Mouse (Mus musculus) 3134 (cell line): ENCODE results near the gene Mapk13.
A peak's percentile ranks its signal among the peaks of the same experiment; 100 is the strongest.
"Not testable (repeated sequence)": the region's sequence is repeated elsewhere in the genome, so short reads cannot be mapped to it uniquely, and the experiment has no call there.

ENCODE experiments used
- DNase-seq: peaks from one replicate; pipeline ENCODE4 v3.0.0-alpha.2; 2011; ENCODE audit warnings: low spot score; ENCODE audit not compliant: insufficient read length; ENCODE audit errors: extremely low read depth

The Mapk13 gene

GRCm38 (mm10) chr17:28774303-28774702, 5.2 kb downstream of the Mapk13 start:
- not testable (repeated sequence) for DNase-seq

- no peak for DNase-seq
These were observed 6.1 kb downstream of the Mapk13 start for GRCm38 (mm10) chr17:28775161-28775560.

- no peak for DNase-seq
These were observed 7.7 kb downstream of the Mapk13 start for GRCm38 (mm10) chr17:28776817-28777216.

DNA sequence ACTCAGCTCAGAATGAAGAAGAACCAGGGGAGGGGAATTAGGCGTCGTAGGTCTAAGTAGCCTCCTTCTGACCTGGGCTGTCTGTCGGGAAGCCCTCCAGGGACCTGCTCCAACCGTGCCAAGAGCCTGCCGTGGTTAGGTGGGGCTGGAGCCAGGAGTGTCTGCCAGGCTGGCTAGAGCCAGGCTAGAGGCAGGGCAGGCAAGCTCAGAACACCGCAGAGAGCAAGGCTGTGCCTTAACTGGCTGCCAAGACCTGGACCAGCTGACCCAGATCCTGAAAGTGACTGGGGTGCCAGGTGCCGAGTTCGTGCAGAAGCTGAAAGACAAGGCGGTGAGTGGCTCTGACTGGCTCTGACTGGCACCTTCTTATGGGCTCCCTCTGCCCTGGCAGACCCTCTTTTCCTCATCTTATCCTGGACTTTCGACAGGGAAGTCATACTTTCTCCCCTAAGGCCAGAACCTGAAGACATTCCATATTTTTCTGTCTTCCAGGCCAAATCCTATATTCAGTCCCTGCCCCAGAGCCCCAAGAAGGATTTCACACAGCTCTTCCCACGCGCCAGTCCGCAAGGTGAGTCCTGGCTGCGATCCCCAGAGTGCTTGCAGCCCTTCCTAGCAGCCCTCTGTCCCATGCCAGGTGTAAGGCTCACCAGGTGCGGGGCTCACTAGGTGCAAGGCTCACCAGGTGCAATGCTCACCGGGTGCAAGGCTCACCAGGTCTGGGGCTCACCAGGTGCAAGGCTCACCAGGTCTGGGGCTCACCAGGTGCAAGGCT, 8.3 kb downstream of the Mapk13 start:
- DNase-seq = peak; percentile 71

DNA sequence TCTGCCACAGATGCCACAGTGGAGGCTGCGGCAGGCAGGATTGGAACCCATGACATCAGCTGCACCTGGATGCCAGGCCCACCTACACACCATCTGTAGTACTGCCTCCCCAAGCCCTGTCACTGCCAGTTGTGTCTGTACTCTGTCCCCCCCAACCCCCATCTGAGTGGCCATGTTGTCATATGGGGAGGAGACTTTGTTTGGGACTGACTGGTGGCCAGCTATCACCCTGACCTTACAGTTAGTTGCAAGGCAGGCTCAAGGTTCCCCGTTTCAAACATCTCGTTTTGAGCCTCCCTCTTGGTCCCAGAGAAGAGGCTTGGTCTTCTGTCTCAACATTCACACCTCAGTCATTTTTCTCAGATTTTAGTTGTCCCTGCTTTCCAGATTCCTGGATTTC, 10.6 kb downstream of the Mapk13 start:
- no peak for DNase-seq

DNA sequence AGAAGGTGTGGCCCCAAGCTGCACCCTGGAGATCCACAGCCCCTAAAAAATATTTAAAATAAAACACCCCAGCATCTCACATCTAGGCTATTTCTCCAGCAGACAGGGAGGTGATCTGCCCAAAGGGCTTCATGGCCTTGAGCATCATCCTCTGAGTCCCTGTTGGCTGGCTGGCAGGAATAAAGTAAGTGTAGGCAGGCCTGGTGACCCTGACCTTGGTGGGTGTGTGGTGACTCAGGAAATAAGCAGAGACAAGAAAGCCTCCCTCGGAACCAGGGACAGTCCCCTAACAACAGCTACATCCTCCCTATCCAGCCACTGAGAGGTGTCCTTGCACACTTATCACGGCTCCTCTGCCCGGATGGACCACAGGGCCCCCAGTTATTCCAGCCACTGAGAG, 11.7 kb downstream of the Mapk13 start:
- no peak for DNase-seq

DNA sequence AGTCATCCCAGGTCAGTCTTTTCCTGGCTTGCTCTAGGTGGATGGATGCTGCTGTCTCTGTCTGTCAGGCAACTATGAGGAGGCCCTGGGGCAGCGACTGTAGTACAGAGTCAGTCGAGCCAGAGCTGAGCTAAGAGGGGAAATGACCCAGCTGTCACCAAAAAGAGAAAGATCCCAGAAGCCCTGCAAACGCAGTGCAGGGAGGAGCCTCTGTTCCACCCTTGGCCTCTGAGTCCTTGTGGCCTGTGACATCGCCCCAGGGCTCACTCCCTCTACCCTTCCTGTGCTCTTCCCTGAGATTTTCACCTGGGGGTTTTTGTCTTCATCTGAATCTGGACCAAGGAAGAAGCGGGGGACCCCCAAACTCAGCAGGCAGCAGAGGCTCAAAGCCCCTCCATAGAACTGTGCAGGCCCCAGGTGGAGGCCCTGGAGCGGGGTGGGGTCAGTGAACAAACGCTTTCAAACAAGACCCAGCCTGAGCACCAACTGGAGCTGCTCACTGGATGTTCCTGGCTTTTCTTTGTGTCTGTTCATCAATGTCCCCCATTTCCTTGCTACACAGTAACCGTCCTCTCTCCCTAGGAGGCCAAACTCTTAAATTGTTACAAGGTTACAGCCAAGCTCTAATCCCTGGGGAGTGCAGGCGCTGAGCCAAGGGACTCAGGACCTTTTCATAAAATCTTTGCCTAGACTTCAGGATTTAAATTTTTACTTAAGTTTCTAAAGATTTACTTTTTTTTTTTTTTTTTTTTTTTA, 12.4 kb downstream of the Mapk13 start:
- DNase-seq = no peak

DNA sequence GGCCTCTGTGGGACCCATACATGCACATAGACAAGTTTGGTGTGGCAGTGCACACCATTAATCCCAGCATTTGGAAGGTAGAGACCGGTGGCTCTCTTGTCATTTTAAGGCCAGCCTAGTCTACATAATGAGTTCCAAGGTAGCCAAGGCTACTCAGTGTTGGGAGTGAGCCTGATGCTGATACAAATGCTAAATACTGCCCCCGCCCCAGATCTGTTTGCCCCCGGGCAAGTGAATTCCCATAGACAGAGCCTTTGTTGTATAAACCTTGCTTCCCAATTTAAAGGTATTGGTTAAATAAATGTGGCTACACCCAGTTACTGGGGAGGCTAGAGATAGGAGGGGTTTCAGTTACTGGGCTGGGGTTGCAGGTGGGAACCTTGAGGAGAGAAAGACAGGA, 15.9 kb downstream of the Mapk13 start:
- no peak for DNase-seq

- no peak for DNase-seq
These were observed 18.4 kb downstream of the Mapk13 start for GRCm38 (mm10) chr17:28787507-28787906.

DNA sequence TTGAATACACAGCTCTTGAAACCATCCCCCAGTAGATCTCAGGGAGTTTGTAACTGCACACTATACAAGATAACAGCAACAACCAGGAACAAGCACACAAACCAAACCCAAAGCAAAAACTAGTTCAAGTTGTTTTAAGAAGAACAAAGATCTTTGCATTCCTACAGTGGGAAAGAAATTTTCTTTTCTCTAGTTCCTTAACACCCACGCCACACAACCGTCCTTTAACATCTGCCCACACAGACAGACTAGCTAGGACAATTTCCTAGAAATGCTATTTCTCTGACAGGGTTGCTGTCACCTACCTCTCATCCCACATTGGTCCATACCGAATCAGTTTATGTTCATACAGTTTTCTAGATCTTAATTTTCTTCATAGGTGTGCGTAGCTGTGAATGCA, 27.9 kb downstream of the Mapk13 start:
- no peak for DNase-seq

DNA sequence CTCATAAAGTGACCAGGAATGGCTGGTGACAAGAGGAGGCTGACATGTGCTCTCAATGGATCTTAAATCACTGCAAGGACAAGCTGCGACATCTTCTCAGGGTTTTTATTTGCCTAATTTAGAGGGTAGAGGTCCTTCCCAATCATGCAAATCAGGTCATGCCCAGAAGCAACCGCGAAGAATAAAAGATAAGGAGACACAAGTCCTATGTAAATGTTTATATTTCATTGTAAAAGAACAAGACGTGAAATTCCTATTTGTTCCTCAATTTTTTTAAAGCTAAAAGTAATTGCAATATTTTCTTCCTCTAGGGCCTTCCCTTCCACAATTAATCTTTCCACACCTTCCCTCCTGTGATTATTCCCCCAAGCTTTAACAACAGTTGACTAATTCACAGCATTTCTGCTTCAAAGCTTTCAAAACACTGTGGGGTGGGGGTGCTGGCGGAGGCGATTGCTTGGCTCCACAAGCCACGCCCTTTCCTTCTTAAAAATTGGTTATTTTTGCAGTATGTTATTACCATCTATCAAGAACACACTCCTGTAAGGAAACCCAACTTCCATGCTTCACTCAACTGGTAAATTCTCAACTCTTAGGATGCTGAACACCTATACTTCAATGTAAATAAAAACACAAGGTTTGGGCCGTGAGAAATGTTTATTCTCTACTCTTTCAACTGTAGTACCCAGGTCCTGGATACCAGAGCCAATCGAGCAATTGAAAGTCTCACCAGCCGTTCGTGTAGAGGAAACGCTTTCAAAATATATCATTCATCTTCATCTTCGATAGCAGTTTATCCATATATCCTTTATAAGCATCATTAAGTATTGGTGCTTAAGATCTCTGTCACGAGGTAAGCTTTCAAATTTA, 30.4 kb downstream of the Mapk13 start:
- DNase-seq = no peak

DNA sequence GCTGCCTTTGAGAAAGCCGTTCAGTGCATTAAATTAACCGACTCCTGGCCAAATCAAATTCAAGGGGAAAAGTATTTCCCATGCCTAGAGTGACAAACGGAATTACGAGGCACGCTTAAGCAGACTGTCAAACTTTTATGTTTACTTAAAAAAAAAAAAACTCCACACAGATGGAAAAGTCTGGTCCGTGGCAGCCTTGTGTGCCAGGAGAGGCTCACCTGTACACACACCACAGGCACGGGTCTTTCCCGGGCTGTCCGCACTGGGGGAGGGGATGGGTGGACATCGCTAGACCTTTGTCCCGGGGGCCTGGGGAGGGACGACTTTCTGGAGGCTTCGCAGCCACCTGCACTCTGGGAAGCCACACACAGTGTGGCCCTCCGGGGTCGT, 31.2 kb downstream of the Mapk13 start:
- no peak for DNase-seq

DNA sequence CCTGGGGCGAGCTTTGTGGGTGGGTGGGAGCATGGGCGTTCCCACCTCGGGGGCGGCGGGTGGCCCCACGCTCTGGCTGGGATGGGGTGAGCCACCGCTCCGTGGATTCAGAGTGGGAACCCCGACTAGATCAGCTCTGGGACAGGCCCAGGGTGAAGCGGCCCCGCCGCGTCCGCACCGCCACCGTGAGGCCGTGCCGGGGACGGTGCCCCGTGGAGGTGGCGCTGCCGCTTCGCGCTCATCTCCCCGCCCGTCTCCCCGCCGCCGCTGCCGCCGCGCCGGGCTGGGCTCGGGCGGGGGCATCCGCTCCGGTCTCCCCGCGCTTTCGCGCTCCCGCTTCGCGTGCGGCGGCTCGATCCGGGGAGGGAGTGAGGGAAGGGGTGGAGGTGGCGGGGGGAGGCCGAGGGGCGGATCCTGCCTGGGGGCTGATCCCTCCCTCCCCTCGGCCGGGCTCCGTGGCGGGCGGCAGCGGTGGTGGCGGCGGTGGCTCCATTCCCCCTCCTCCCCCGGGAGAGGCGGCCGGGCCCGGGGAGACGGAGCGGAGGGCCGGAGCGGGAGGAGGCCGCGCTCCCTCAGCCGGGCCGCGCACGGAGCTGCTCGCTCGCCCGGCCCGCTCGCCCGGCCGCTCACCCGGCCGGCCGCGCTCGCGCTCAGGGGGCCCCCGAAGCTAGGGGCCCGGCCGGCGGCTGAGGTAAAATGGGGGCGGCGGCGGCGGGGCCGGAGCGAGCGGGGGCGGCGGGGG, 31.7 kb downstream of the Mapk13 start, which contains the start of gene Brpf3:
TSS of gene Brpf3 (plus strand) at position 420 of the 742 bp plus-strand sequence.
- peak; percentile 80 for DNase-seq

GRCm38 (mm10) chr17:28801474-28802005, 32.4 kb downstream of the Mapk13 start:
- DNase-seq = peak; percentile 94

- peak; percentile 84 for DNase-seq
These were observed 32.9 kb downstream of the Mapk13 start for GRCm38 (mm10) chr17:28802006-28802481.

- DNase-seq = no peak
These were observed 34.2 kb downstream of the Mapk13 start for GRCm38 (mm10) chr17:28803316-28803715.

GRCm38 (mm10) chr17:28804973-28805372, 35.9 kb downstream of the Mapk13 start:
- DNase-seq = no peak

DNA sequence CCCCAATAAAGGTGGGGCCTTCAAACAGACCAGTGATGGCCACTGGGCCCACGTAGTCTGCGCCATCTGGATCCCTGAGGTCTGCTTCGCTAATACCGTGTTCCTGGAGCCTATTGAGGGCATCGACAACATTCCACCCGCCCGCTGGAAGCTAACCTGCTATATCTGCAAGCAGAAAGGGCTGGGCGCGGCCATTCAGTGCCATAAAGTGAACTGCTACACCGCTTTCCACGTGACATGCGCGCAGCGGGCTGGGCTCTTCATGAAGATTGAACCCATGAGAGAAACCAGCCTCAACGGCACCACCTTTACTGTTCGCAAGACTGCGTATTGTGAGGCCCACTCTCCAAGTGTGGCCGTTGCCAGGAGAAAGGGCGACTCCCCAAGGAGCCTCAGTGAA, 37.7 kb downstream of the Mapk13 start:
- DNase-seq = no peak

DNA sequence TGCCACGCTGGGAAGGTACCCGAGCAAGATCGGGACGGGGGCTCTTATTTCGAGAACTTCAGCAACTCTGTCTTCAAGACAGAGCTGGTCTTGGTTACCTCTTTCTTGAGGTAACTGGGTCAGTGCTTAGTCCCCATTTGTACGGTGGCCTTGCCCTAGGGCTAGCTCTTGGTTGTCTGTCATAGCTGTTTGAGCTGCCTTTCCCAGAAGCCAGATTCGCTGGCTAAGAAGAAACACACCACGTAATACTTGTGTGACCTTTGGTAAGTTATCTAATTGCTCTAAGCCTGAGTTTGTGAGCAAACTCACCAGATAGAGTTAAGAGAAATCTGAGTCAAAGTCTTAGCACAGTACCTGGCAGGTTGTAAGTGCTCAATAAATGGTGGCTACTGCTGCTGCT, 39.6 kb downstream of the Mapk13 start:
- no peak for DNase-seq
